In the genomic region with DNA sequence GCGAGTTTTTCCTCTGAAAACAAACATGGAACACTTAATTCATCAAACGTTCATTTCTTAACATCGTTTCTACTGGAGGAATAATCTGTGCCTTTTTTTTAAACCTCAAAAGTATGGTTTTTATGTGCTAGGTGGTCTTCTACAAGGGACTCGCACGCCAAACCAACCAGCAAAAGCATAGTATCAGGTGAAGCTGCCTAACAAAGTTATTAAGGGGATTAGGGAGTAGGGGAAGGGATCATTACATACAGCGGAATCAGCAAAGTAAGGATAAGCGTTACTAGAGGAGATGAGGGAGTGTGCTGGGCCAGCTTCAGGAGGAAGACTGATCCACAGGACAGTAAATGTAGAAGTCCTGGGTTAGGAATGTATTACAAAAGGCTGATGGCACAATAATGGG, we compare ENCODE assay signal across 8 mouse cellular contexts. TPM values are rescaled to one million over a fixed set of nuclear protein-coding genes. Genes with fewer than 3 reads are reported as not detected.
DNase-seq lines count a peak whose midpoint lies in the region; ATAC-seq and TF ChIP-seq lines count a peak whose summit lies in the region.

No protein-coding gene starts in this region.

- no peaks in the 10 kb centered on the region; the same call in 1 of the 2 replicates for H3K4me1 ChIP-seq in testis, adult 2 months (ENCODE audit: control insufficient read depth, insufficient read depth, low read length)
- H3K4me1 ChIP-seq in liver, embryonic 14.5 days (replicated peaks; ENCODE audit: control insufficient read depth in 2 of 2, insufficient read depth in 2 of 2, low read length in 1 of 2), result peaks cover 6 to 7% of the 10 kb centered on the region in 2 experiments; a peak in 2 of 4 replicates

- peak overlapping the region; percentile 98 for H3K4me2 ChIP-seq in liver, embryonic 14.5 days (ENCODE audit: low read depth)

- peak overlapping the region; percentile 63 for H3K9ac ChIP-seq in liver, embryonic 14.5 days (replicated peaks)

- DNase-seq in cerebellum, adult 9-10 months, result peak; percentile 14
- no peak for DNase-seq in testis, postnatal 14 days (ENCODE audit: low spot score)
- no peak for DNase-seq in liver, embryonic 14.5 days (ENCODE audit: low read depth in 3 of 3, low spot score in 3 of 3)
- no peak for DNase-seq in Muller cell, postnatal 12 days (ENCODE audit: inconsistent ontology term)
- DNase-seq in adrenal gland, adult (ENCODE audit: inconsistent age in 2 of 2, low spot score in 1 of 2), result no peak
- no peak for DNase-seq in cerebellum, adult 18-20 months

- TF ChIP-seq EP300 in liver, embryonic 14.5 days (IDR thresholded peaks at IDR 0.05; ENCODE audit: low read depth), result no peak

- no peak for TF ChIP-seq CTCF in testis, adult 2 months (IDR thresholded peaks at IDR 0.05; ENCODE audit: control insufficient read depth, insufficient read depth, insufficient replicate concordance, low read depth, low read length)
- no peak for TF ChIP-seq CTCF in liver, embryonic 14.5 days (IDR thresholded peaks at IDR 0.05; ENCODE audit: low read depth)

- no peak for TF ChIP-seq POLR2A in testis, adult 2 months (IDR thresholded peaks at IDR 0.05; ENCODE audit: control insufficient read depth, low read depth, low read length)

- no peak for ATAC-seq in cerebellum, adult (ENCODE audit: insufficient number of reproducible peaks, low FRiP score, low TSS enrichment)
- no peak for ATAC-seq in liver, embryonic 14.5 days (ENCODE audit: insufficient read depth)

- H3K9me3 ChIP-seq in liver, embryonic 14.5 days (ENCODE audit: control insufficient read depth, low read length), result no peaks in the 10 kb centered on the region

- WGBS in liver, embryonic 14.5 days (ENCODE audit: insufficient replicate concordance), result 19% methylated on average over 7 of the region's 7 CpGs

- H3K27ac ChIP-seq in testis, adult 2 months (ENCODE audit: control insufficient read depth, insufficient read depth, low read depth, low read length), result peak overlapping the region; percentile 89
- no peak overlapping the region for H3K27ac ChIP-seq in liver, embryonic 14.5 days

- H3K4me3 ChIP-seq in testis, adult 2 months (ENCODE audit: control insufficient read depth, low read depth, low read length), result peak overlapping the region; percentile 93
- H3K4me3 ChIP-seq in liver, embryonic 14.5 days (ENCODE audit: insufficient read depth in 1 of 2, low read depth in 2 of 2, low read length in 2 of 2), result peak overlapping the region; percentile 56 to 97

- no peaks in the 10 kb centered on the region for H3K27me3 ChIP-seq in testis, adult 2 months (ENCODE audit: control insufficient read depth, insufficient read depth, low read length)
- H3K27me3 ChIP-seq in liver, embryonic 14.5 days (ENCODE audit: control insufficient read depth, insufficient read depth, low read length), result no peaks in the 10 kb centered on the region

- no peaks in the 10 kb centered on the region; the same call in 1 of the 2 replicates for H3K36me3 ChIP-seq in testis, adult 2 months (ENCODE audit: control insufficient read depth, insufficient read depth, low read length)
- no peaks in the 10 kb centered on the region; the same call in 1 of the 2 replicates for H3K36me3 ChIP-seq in liver, embryonic 14.5 days (replicated peaks; ENCODE audit: control insufficient read depth, insufficient read depth, low read depth)

RNA-seq across cellular contexts. Expression of a gene that starts 0.6 kb away (rescaled TPM):
- 2.5 and 3.1 TPM in 2 replicates for polyA plus RNA-seq in testis, adult 2 months (2012; rRNA removed)
- 2.1 and 2.9 TPM in 2 replicates for polyA plus RNA-seq in liver, embryonic 14.5 days (2012; rRNA removed)
- polyA plus RNA-seq in liver, embryonic 14.5 days (2014; fragmentation: Nextera tagmentation; extraction: Ambion mirVana), result 6.3 and 6.6 TPM in 2 replicates

RNA-seq across cellular contexts. Expression of a gene that starts 15.4 kb away (rescaled TPM):
- 20.5 and 30.8 TPM in 2 replicates for polyA plus RNA-seq in testis, adult 2 months (2012; rRNA removed)
- polyA plus RNA-seq in liver, embryonic 14.5 days (2012; rRNA removed), result not detected in 2 replicates
- not detected in 2 replicates for polyA plus RNA-seq in liver, embryonic 14.5 days (2014; fragmentation: Nextera tagmentation; extraction: Ambion mirVana)

RNA-seq across cellular contexts. Expression of a gene that starts 42.7 kb away (rescaled TPM):
- polyA plus RNA-seq in testis, adult 2 months (2012; rRNA removed), result 0.12 and 0.20 TPM in 2 replicates
- polyA plus RNA-seq in liver, embryonic 14.5 days (2012; rRNA removed), result not detected in 2 replicates
- not detected in 2 replicates for polyA plus RNA-seq in liver, embryonic 14.5 days (2014; fragmentation: Nextera tagmentation; extraction: Ambion mirVana)

RNA-seq across cellular contexts. Expression of a gene that starts 56.8 kb away (rescaled TPM):
- polyA plus RNA-seq in testis, adult 2 months (2012; rRNA removed), result 125 and 174 TPM in 2 replicates
- 0.12 and 0.26 TPM in 2 replicates for polyA plus RNA-seq in liver, embryonic 14.5 days (2012; rRNA removed)
- polyA plus RNA-seq in liver, embryonic 14.5 days (2014; fragmentation: Nextera tagmentation; extraction: Ambion mirVana), result 0.39 and 0.54 TPM in 2 replicates

Comparison
In these comparisons a context has a peak if more than half of its experiments do, and no peak if none do; other contexts are left out.
1. RNA of a gene that starts 15.4 kb away (polyA plus RNA-seq): 20.5 to 30.8 TPM in testis, adult 2 months; not detected in liver, embryonic 14.5 days; every median in the first group is over 10 times any median in the second.